Mouse (Mus musculus): ENCODE measurements around the gene Rilpl1. TPM values are rescaled to one million over a fixed set of nuclear protein-coding genes. Genes with fewer than 3 reads are reported as not detected.

Rilpl1 gene
- polyA plus RNA-seq, 1 experiment from 2014 or later: 25.3 TPM

DNA sequence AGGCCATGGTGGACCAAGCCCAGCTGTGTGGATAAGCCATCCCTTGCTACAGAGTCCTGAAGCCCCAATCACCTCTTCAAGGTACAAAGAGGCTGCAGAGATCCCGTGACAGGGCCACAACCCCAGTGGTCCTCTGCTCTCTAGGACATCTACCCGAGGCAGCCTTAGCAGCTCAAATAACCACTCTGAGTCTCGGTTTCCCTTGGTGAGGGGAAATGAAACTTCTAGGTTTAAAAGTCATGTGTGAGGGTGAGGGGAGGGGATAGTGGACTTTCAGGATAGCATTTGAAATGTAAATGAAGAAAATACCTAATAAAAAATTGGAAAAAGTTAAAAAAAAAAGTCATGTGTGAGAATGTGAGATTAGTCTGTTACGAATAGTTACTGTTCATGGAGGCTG is 9.6 kb downstream of the Rilpl1 start:
- WGBS (ENCODE audit: insufficient replicate concordance): 79% methylated on average over 4 of the region's 4 CpGs
- no peak overlapping the region for H3K4me3 ChIP-seq (ENCODE audit: low read depth, low read length)
- no peaks in the 10 kb centered on the region for H3K9me3 ChIP-seq (replicated peaks; ENCODE audit: control insufficient read depth, low read length)
- H3K27me3 ChIP-seq (ENCODE audit: control insufficient read depth, insufficient read depth, low read length): no peaks in the 10 kb centered on the region
- no peak overlapping the region for H3K4me2 ChIP-seq
- H3K27ac ChIP-seq (ENCODE audit: low read depth, low read length): no peak overlapping the region
- 0 out of 2 replicates have a peak, but pooled peaks cover 2% of the 10 kb centered on the region for H3K36me3 ChIP-seq (ENCODE audit: control insufficient read depth, insufficient read depth, low read length)
- H3K9ac ChIP-seq (ENCODE audit: low read depth, low read length): no peak overlapping the region
- H3K4me1 ChIP-seq (ENCODE audit: control insufficient read depth, insufficient read depth, low read length): no peaks in the 10 kb centered on the region
- ATAC-seq (replicated peaks; ENCODE audit: insufficient number of reproducible peaks, low FRiP score, low TSS enrichment): no peak

DNA sequence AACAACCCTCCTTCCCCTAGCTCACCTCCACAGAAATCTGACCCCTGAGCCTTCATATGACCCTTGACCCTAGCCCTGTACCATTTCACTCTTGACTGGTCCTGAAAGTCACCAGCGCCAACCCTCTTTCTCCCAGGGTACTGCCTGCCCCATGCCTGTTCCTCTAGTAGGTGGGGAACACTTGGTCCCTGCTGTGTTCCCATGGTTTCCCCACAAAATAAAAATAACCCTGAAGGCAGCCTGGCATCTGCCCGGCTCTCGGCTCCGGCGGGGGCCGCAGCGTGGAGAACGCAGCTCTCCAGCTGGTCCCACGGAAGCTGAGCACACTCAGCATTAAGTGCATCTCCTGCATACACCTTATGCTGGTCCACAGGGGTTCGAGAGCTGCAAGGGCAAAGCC is 12.5 kb downstream of the Rilpl1 start:
- WGBS (ENCODE audit: insufficient replicate concordance): 83% methylated on average over 10 of the region's 10 CpGs
- peaks cover 10% of the 10 kb centered on the region for H3K36me3 ChIP-seq (ENCODE audit: control insufficient read depth, insufficient read depth, low read length)
- ATAC-seq (replicated peaks; ENCODE audit: insufficient number of reproducible peaks, low FRiP score, low TSS enrichment): no peak

DNA sequence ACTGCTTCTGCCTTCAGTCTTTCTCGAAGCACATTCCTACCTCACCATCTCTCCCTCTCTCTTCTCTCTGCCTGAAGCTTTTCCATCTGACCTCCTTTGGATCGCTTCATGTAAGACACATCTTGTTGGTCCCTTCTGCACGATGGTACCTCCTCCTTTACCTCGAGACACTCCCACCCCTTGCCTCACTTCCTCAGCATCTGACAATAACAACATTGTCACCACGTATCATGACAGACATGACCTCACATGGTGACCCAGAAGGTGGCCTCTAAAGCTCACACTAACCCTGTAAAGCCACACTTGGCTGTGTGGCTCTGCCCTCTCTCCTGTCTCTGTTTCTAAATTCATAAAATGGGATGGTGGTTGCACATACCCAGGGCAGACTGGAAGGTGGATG is 15.4 kb downstream of the Rilpl1 start:
- no peak overlapping the region for H3K27ac ChIP-seq (ENCODE audit: low read depth, low read length)
- H3K27me3 ChIP-seq (ENCODE audit: control insufficient read depth, insufficient read depth, low read length): no peaks in the 10 kb centered on the region
- H3K9me3 ChIP-seq (replicated peaks; ENCODE audit: control insufficient read depth, low read length): no peaks in the 10 kb centered on the region
- H3K9ac ChIP-seq (ENCODE audit: low read depth, low read length): no peak overlapping the region
- no peak overlapping the region for H3K4me3 ChIP-seq (ENCODE audit: low read depth, low read length)
- no peak overlapping the region for H3K4me2 ChIP-seq
- no peaks in the 10 kb centered on the region for H3K4me1 ChIP-seq (ENCODE audit: control insufficient read depth, insufficient read depth, low read length)
- no peak for ATAC-seq (replicated peaks; ENCODE audit: insufficient number of reproducible peaks, low FRiP score, low TSS enrichment)
- H3K36me3 ChIP-seq (ENCODE audit: control insufficient read depth, insufficient read depth, low read length): peaks cover 16% of the 10 kb centered on the region
- 77% methylated on average over 5 of the region's 5 CpGs for WGBS (ENCODE audit: insufficient replicate concordance)

More for the DNA sequence above, 12.5 kb downstream of the Rilpl1 start:
- no peaks in the 10 kb centered on the region for H3K9me3 ChIP-seq (replicated peaks; ENCODE audit: control insufficient read depth, low read length)
- no peak overlapping the region for H3K9ac ChIP-seq (ENCODE audit: low read depth, low read length)
- H3K27me3 ChIP-seq (ENCODE audit: control insufficient read depth, insufficient read depth, low read length): no peaks in the 10 kb centered on the region
- no peaks in the 10 kb centered on the region for H3K4me1 ChIP-seq (ENCODE audit: control insufficient read depth, insufficient read depth, low read length)
- H3K4me3 ChIP-seq (ENCODE audit: low read depth, low read length): no peak overlapping the region
- H3K27ac ChIP-seq (ENCODE audit: low read depth, low read length): no peak overlapping the region
- no peak overlapping the region for H3K4me2 ChIP-seq

DNA sequence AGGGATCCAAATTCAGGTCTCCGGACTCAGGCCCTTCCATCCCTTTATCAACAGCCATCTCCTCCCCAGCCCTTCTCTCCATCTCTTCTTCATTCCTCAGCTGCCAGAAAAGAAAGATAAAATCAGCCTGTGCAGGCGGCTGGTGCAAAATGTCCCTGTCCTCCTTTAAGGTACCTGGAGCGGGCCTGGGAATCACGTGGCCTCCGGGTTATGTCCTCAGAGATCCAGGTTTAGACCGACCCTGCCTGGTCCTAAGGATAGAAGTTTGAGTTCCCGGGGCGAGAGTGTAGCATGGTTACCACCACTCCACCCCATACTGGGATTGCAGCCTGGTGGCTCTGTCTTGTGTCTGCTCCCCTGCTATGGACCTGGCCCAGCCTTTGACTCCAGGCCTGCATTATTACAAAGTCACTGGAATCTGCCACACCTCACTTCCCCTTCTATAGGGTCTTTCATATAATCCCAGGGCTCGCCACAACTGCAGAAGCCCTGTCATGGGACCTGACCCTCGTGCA is 20.6 kb downstream of the Rilpl1 start:
- Histone ChIP-seq H3K4me2 (no peak overlapping the region), H3K9me3 (replicated peaks; ENCODE audit: control insufficient read depth, low read length) (no peaks in the 10 kb centered on the region), H3K9ac (ENCODE audit: low read depth, low read length) (no peak overlapping the region), H3K27ac (ENCODE audit: low read depth, low read length) (no peak overlapping the region), H3K27me3 (ENCODE audit: control insufficient read depth, insufficient read depth, low read length) (no peaks in the 10 kb centered on the region), H3K4me3 (ENCODE audit: low read depth, low read length) (no peak overlapping the region), H3K4me1 (ENCODE audit: control insufficient read depth, insufficient read depth, low read length) (peaks cover 8% of the 10 kb centered on the region), H3K36me3 (ENCODE audit: control insufficient read depth, insufficient read depth, low read length) (peaks cover 15% of the 10 kb centered on the region)
- 71% methylated on average over 10 of the region's 10 CpGs for WGBS (ENCODE audit: insufficient replicate concordance)
- no peak for ATAC-seq (replicated peaks; ENCODE audit: insufficient number of reproducible peaks, low FRiP score, low TSS enrichment)

DNA sequence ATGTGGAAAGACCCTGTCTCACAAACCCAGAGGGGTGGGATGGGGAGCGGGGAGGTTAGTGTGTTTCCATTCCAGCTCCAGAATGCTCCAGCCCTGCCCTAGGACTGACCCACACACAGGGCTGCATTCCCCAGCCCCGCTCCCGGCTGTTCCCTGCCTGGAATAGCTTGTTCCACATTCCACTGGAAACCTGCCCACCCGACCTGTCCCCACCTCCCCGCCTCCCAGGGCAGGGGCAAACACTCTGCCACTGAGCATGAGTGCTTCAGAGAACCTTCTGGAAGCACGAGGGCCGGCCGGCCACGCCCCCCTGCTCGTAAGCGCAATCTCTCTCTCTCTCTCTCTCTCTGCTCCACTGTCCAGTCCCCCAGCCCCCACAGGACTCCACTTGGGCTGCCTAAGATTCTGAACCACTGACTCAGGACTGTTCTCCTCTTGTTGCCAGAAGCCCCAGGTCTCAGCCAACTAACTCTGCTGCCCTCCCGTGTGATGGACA is 21.4 kb downstream of the Rilpl1 start:
- no peak overlapping the region for H3K4me3 ChIP-seq (ENCODE audit: low read depth, low read length)
- H3K27me3 ChIP-seq (ENCODE audit: control insufficient read depth, insufficient read depth, low read length): no peaks in the 10 kb centered on the region
- no peak overlapping the region for H3K4me2 ChIP-seq
- 0 out of 2 replicates have a peak, but pooled peaks have one; percentile 14 for ATAC-seq (replicated peaks; ENCODE audit: insufficient number of reproducible peaks, low FRiP score, low TSS enrichment)
- no peak overlapping the region for H3K9ac ChIP-seq (ENCODE audit: low read depth, low read length)
- H3K9me3 ChIP-seq (replicated peaks; ENCODE audit: control insufficient read depth, low read length): no peaks in the 10 kb centered on the region
- peaks cover 15% of the 10 kb centered on the region for H3K36me3 ChIP-seq (ENCODE audit: control insufficient read depth, insufficient read depth, low read length)
- no peak overlapping the region for H3K27ac ChIP-seq (ENCODE audit: low read depth, low read length)
- WGBS (ENCODE audit: insufficient replicate concordance): 54% methylated on average over 12 of the region's 12 CpGs
- H3K4me1 ChIP-seq (ENCODE audit: control insufficient read depth, insufficient read depth, low read length): peaks cover 8% of the 10 kb centered on the region

DNA sequence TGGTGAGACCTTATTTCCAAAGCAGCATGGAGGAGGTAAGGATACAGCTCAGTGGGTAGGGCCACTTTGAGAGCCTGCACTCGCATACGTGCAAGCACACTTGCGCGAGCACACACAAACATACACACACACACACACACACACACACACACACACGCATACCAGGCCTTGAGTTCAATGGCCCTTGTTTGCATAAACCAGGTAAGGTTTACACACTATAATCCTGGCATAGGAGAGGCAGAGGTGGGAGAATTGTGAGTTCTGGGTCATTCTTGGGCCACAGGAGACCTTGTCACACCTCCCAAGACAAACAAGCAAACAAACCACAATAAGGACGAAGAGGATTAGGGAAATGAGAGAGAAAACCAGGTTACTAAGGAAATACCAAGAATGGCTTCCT is 22.0 kb downstream of the Rilpl1 start:
- no peaks in the 10 kb centered on the region for H3K9me3 ChIP-seq (replicated peaks; ENCODE audit: control insufficient read depth, low read length)
- H3K27ac ChIP-seq (ENCODE audit: low read depth, low read length): no peak overlapping the region
- no peak overlapping the region for H3K4me2 ChIP-seq
- no peaks in the 10 kb centered on the region for H3K27me3 ChIP-seq (ENCODE audit: control insufficient read depth, insufficient read depth, low read length)
- peaks cover 8% of the 10 kb centered on the region for H3K4me1 ChIP-seq (ENCODE audit: control insufficient read depth, insufficient read depth, low read length)
- no peak for ATAC-seq (replicated peaks; ENCODE audit: insufficient number of reproducible peaks, low FRiP score, low TSS enrichment)
- H3K9ac ChIP-seq (ENCODE audit: low read depth, low read length): no peak overlapping the region
- no peak overlapping the region for H3K4me3 ChIP-seq (ENCODE audit: low read depth, low read length)
- WGBS (ENCODE audit: insufficient replicate concordance): 92% methylated on average over 6 of the region's 6 CpGs
- H3K36me3 ChIP-seq (ENCODE audit: control insufficient read depth, insufficient read depth, low read length): peaks cover 14% of the 10 kb centered on the region

DNA sequence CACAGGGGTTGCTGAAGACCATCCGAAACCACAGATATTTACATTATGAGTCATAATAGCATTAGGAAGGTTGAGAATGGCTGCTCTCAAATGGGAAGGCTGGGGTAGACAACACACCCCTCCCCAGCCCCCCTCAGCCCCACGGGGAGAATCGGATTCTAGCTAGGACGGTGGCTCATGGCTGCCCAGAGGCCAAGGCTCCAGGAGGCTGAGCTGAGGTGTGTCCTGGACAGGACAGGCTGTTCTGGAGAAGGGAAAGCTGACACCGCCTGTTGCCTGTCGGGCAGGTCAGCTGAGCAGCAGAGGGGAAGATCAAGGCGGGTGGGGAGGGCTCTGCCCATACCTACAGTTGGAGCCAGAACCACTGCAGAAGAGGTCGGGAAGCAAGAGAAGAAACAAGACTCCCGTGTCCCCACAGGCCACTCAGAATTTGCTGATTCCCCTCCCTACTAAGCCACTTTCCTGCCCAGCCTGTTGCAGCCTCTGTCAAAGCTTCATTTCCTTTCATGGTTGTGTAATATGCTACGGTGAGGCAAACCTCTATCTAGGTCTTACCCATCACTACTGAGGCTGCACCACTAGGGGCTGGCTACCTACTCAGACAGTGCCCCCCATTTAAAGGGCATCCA is 24.3 kb downstream of the Rilpl1 start:
- Histone ChIP-seq H3K27ac (ENCODE audit: low read depth, low read length) (no peak overlapping the region), H3K4me3 (ENCODE audit: low read depth, low read length) (no peak overlapping the region), H3K4me1 (ENCODE audit: control insufficient read depth, insufficient read depth, low read length) (peaks cover 8% of the 10 kb centered on the region), H3K9ac (ENCODE audit: low read depth, low read length) (no peak overlapping the region), H3K27me3 (ENCODE audit: control insufficient read depth, insufficient read depth, low read length) (no peaks in the 10 kb centered on the region), H3K36me3 (ENCODE audit: control insufficient read depth, insufficient read depth, low read length) (peaks cover 15% of the 10 kb centered on the region; the same call in 1 of the 2 replicates), H3K4me2 (no peak overlapping the region), H3K9me3 (replicated peaks; ENCODE audit: control insufficient read depth, low read length) (no peaks in the 10 kb centered on the region)
- ATAC-seq (replicated peaks; ENCODE audit: insufficient number of reproducible peaks, low FRiP score, low TSS enrichment): no peak
- WGBS (ENCODE audit: insufficient replicate concordance): 48% methylated on average over 10 of the region's 10 CpGs

DNA sequence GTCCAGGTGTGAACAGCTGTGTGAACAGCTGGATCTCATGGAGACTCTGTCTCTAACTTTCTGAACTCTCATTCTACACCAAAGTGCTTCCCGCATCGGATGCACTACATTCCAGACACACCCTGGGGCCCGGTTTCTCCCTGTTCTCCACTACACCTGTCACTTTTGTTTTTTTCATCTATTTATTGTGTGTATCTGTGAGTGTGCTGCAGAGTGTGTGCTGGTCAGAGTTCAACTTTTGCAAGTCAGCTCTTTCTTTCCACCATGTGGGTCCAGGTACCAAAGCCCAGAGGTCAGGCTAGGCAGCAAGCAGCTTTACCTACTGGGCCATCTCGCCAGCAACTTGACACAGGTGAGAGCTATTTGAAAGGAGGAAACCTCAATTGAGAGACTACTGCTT is 26.0 kb downstream of the Rilpl1 start:
- peaks cover 25% of the 10 kb centered on the region for H3K36me3 ChIP-seq (ENCODE audit: control insufficient read depth, insufficient read depth, low read length)
- H3K9me3 ChIP-seq (replicated peaks; ENCODE audit: control insufficient read depth, low read length): no peaks in the 10 kb centered on the region
- 90% methylated on average over 4 of the region's 4 CpGs for WGBS (ENCODE audit: insufficient replicate concordance)
- H3K4me2 ChIP-seq: no peak overlapping the region
- H3K4me1 ChIP-seq (ENCODE audit: control insufficient read depth, insufficient read depth, low read length): peaks cover 8% of the 10 kb centered on the region
- H3K4me3 ChIP-seq (ENCODE audit: low read depth, low read length): no peak overlapping the region
- no peak overlapping the region for H3K27ac ChIP-seq (ENCODE audit: low read depth, low read length)
- H3K9ac ChIP-seq (ENCODE audit: low read depth, low read length): no peak overlapping the region
- no peaks in the 10 kb centered on the region for H3K27me3 ChIP-seq (ENCODE audit: control insufficient read depth, insufficient read depth, low read length)
- ATAC-seq (replicated peaks; ENCODE audit: insufficient number of reproducible peaks, low FRiP score, low TSS enrichment): no peak

DNA sequence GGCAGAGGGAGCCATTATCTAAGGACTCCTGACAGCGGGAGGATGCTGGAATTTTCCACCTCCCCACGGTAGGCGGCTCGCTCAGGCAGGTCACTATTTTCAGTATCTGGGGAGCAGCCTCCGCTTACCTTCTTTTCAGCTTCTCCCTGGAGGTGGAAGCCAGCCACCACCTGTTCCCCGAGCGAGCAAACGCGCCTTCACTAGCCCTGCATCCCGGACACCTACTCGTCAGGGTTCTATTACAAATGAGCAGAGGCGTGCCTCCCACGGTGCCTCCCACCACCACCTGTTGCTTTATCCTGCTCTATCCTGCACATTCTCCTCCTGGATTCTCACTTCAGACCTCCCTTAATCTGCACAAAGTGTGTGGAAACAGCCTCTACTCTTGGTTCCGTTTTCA is 27.4 kb downstream of the Rilpl1 start:
- H3K4me1 ChIP-seq (ENCODE audit: control insufficient read depth, insufficient read depth, low read length): peaks cover 6% of the 10 kb centered on the region
- H3K27me3 ChIP-seq (ENCODE audit: control insufficient read depth, insufficient read depth, low read length): no peaks in the 10 kb centered on the region
- no peak overlapping the region for H3K27ac ChIP-seq (ENCODE audit: low read depth, low read length)
- H3K9ac ChIP-seq (ENCODE audit: low read depth, low read length): no peak overlapping the region
- no peak for ATAC-seq (replicated peaks; ENCODE audit: insufficient number of reproducible peaks, low FRiP score, low TSS enrichment)
- H3K4me3 ChIP-seq (ENCODE audit: low read depth, low read length): no peak overlapping the region
- peaks cover 22% of the 10 kb centered on the region for H3K36me3 ChIP-seq (ENCODE audit: control insufficient read depth, insufficient read depth, low read length)
- 54% methylated on average over 14 of the region's 14 CpGs for WGBS (ENCODE audit: insufficient replicate concordance)
- no peak overlapping the region for H3K4me2 ChIP-seq
- no peaks in the 10 kb centered on the region for H3K9me3 ChIP-seq (replicated peaks; ENCODE audit: control insufficient read depth, low read length)

Data from heart, embryonic 11.5 days (tissue).